Mouse (Mus musculus): ENCODE data around the gene AW209491. TPM values are rescaled to one million over a fixed set of nuclear protein-coding genes. Genes with fewer than 3 reads are reported as not detected.

AW209491 gene
- total RNA-seq (2021): 10 to 100 TPM; 10.3 TPM
- long read RNA-seq, experiment 1, transcript AW209491-201 (2 exons, 2,914 nt): major isoform, 19 of 24 reads
- long read RNA-seq, experiment 1, partial matches to known transcripts: 3 of 24 reads
- long read RNA-seq, experiment 1, other reads (novel, unspliced or antisense): 1 of 24 reads
- long read RNA-seq, experiment 2, transcript AW209491-201 (2 exons, 2,914 nt): major isoform, 15 of 19 reads
- long read RNA-seq, experiment 2, partial matches to known transcripts: 0 of 19 reads
- long read RNA-seq, experiment 2, other reads (novel, unspliced or antisense): 1 of 19 reads

GRCm38 (mm10) chr13:14629726-14630641 is at the start of gene AW209491:
Gene AW209491 (plus strand): TSS chr13:14630154.
- peak; percentile 81 to 94 for DNase-seq (ENCODE audit: low spot score in 2 of 2)

DNA sequence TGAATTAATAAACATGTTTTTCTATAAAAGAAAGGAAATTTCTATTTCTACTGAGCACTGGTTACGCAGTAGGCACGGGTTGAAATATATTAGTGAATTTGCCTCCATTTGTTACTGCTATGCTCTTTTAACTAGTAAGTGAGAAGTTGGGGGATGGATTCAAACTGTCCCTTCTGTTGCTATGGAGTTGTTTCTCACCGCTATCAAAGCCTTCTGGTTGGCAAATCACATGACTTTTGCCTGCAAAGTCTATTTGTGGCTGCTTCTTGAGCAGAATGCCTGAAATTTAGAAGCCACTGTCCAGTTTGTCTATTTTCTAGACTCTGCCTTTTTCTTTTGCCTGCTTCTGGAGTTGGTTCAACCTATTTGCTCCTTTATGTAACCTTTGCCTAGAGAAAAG is 49.6 kb upstream of the AW209491 start:
- no peak for DNase-seq (ENCODE audit: low spot score in 2 of 2)

GRCm38 (mm10) chr13:14602744-14603143 is 27.2 kb upstream of the AW209491 start:
- DNase-seq (ENCODE audit: low spot score in 2 of 2): no peak

- no peak for DNase-seq (ENCODE audit: low spot score in 2 of 2)
These were observed 22.3 kb upstream of the AW209491 start for GRCm38 (mm10) chr13:14607616-14608015.

DNA sequence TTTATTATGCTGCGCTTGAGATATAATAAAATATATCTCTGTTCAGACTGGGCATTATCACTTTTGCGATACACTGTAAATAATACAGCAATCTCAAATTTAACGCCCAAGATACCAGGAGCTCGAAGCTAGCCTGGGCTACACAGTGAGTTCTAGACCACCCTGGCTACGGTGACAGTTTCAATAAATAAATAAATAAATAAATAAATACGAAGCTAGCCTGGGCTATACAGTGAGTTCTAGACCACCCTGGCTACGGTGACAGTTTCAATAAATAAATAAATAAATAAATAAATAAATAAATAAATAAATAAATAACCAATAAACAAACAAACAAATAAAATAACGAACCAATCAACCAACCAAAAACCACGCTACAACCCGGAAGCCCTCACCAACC is 17.5 kb upstream of the AW209491 start:
- no peak for DNase-seq (ENCODE audit: low spot score in 2 of 2)

DNA sequence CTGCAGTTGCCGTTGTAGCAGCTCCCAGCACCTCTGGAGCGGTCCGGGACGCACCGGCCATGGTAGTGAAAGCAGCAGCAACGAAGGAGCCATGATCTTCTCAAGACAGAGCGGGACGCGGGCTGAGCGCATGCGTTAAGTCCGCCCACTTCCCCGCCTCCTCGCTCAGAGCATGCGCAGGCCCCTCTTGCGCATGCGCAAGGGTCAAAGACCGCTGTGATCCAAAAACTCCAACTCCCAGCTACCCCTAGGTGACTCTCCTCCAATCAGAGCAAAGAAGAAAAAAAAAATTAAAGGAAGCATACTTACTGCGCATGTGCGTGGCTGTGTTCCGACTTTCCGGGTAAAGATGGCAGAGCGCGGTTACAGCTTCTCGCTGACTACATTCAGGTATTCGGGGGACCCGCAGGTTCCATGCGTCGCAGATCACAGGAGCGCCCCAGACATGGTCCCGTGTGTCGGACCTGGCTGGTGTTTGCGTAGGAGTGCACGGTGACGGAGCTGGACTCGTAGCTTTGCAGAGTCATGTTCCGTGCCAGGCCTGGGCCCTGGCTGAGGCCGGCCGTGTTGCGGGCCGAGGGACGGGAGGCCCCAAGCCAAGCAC is 16.9 kb upstream of the AW209491 start, which contains the start of the genes Mrpl32 and Psma2:
Gene Mrpl32, minus strand, starts transcription at position 240 of the 604 bp plus-strand sequence.
Gene Psma2, plus strand, starts transcription at position 315 of the 604 bp plus-strand sequence.
- DNase-seq (ENCODE audit: low spot score in 2 of 2): peak; percentile 92 to 95

GRCm38 (mm10) chr13:14613553-14613952 is 16.4 kb upstream of the AW209491 start:
- DNase-seq (ENCODE audit: low spot score in 2 of 2): no peak

GRCm38 (mm10) chr13:14618724-14619123 is 11.2 kb upstream of the AW209491 start:
- peak; percentile 22 to 52 for DNase-seq (ENCODE audit: low spot score in 2 of 2)

- DNase-seq (ENCODE audit: low spot score in 2 of 2): no peak
These were observed 10.0 kb downstream of the AW209491 start for GRCm38 (mm10) chr13:14639998-14640397.

- DNase-seq (ENCODE audit: low spot score in 2 of 2): peak in 1 of 2 experiments; percentile 29
These were observed 19.3 kb downstream of the AW209491 start for GRCm38 (mm10) chr13:14649301-14649700.

DNA sequence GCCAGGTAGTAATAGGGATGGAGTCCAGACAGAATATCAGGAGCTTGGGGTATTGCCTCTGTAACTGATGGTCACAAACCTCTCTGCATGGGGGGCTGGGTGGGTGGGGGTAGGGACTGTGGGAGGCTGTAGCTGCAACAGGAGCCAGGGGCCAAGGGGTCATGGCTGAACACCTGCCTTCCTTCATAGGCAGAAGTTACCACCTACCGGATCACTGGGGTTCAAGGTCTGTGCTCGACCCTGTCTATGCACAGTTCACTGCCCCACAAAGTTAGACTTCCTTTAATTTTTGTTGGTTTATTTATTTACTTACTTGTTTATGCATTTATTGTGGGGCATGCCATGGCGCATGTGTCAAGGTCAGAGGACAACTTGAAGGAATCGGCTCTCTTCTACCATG is 37.2 kb downstream of the AW209491 start:
- DNase-seq (ENCODE audit: low spot score in 2 of 2): no peak

- peak in 1 of 2 experiments; percentile 28 for DNase-seq (ENCODE audit: low spot score in 2 of 2)
These were observed 40.4 kb downstream of the AW209491 start for GRCm38 (mm10) chr13:14670342-14670741.

Other genes with a start within 250 kb of the AW209491 start
- under 1 TPM; 0.42 to 0.44 TPM for gene Hecw1, start 106.9 kb upstream of the AW209491 start, total RNA-seq (2021)
- gene Mrpl32, start 17.0 kb upstream of the AW209491 start, total RNA-seq (2021): 10 to 100 TPM; 39.2 to 43.9 TPM
- gene Psma2, start 16.9 kb upstream of the AW209491 start, total RNA-seq (2021): 10 to 100 TPM; 72.7 to 79.6 TPM

Data from gastrocnemius, postnatal 4 days (tissue).